Mouse (Mus musculus) hematopoietic stem cell, adult 5-6 weeks (primary cell): ENCODE results near the gene Hist2h4. TPM values are rescaled to one million over a fixed set of nuclear protein-coding genes. Genes with fewer than 3 reads are reported as not detected.

ENCODE experiments used
- ATAC-seq, 2 experiments: fragments of 125-278 bp in 1 of 2; replicated peaks in 1 of 2; 2 replicates each; pipeline ENCODE4 v1.8.0; 2016 to 2017; ENCODE audit warnings: inconsistent platforms in 2 of 2, mild to moderate bottlenecking in 2 of 2, moderate number of reproducible peaks in 2 of 2, low read depth in 1 of 2, moderate TSS enrichment in 1 of 2; ENCODE audit not compliant: low FRiP score in 2 of 2, poor library complexity in 2 of 2, severe bottlenecking in 2 of 2, insufficient read depth in 1 of 2, low TSS enrichment in 1 of 2
- total RNA-seq: library from RNA; stranded (forward); fragments of 172-1452, 232-1000 nt; gene quantifications from 2 replicates; pipeline ENCODE4 v1.2.3, GENCODE M21; 2017

Hist2h4 gene
- total RNA-seq, 1 experiment from 2014 or later: 44.6 TPM

- peak in 1 of 2 experiments; percentile 32; a peak in 1 of 4 replicates for ATAC-seq
These were observed 8.3 kb downstream of the Hist2h4 start for GRCm38 (mm10) chr3:96254683-96255355.

- peak in 1 of 2 experiments; percentile 27; a peak in 1 of 4 replicates for ATAC-seq
These were observed 11.3 kb downstream of the Hist2h4 start for GRCm38 (mm10) chr3:96251787-96252186.

GRCm38 (mm10) chr3:96250890-96251289 lies 12.2 kb downstream of the Hist2h4 start:
- ATAC-seq: no peak

- no peak for ATAC-seq
These were observed 14.1 kb downstream of the Hist2h4 start for GRCm38 (mm10) chr3:96249034-96249345.

- ATAC-seq: no peak
These were observed 14.7 kb downstream of the Hist2h4 start for GRCm38 (mm10) chr3:96248141-96249033.

GRCm38 (mm10) chr3:96247356-96248140 lies 15.6 kb downstream of the Hist2h4 start:
- no peak for ATAC-seq

GRCm38 (mm10) chr3:96246427-96246856 lies 16.7 kb downstream of the Hist2h4 start, which contains the start of gene Hist2h3c1:
Gene Hist2h3c1, plus strand, starts transcription at chr3:96246685.
- ATAC-seq: peak; percentile 74 to 77

GRCm38 (mm10) chr3:96246018-96246417 lies 17.1 kb downstream of the Hist2h4 start:
- peak; percentile 18 to 33 for ATAC-seq

GRCm38 (mm10) chr3:96245003-96245886 lies 17.9 kb downstream of the Hist2h4 start, which contains the start of gene Hist2h2aa1:
Gene Hist2h2aa1, plus strand, starts transcription at chr3:96245497.
- peak; percentile 81 to 82 for ATAC-seq

GRCm38 (mm10) chr3:96243921-96244572 lies 19.1 kb downstream of the Hist2h4 start:
- ATAC-seq: no peak

GRCm38 (mm10) chr3:96240799-96241197 lies 22.3 kb downstream of the Hist2h4 start:
- no peak for ATAC-seq

- peak; percentile 80 to 81 for ATAC-seq
These were observed 22.9 kb downstream of the Hist2h4 start, which contains the start of gene Hist2h2aa2 for GRCm38 (mm10) chr3:96239949-96240798. Gene Hist2h2aa2, minus strand, starts transcription at chr3:96240276.

GRCm38 (mm10) chr3:96238954-96239793 lies 23.9 kb downstream of the Hist2h4 start, which contains the start of gene Hist2h3c2:
Gene Hist2h3c2, minus strand, starts transcription at chr3:96239127.
- peak; percentile 74 to 80 for ATAC-seq

- no peak for ATAC-seq
These were observed 25.1 kb downstream of the Hist2h4 start for GRCm38 (mm10) chr3:96237904-96238511.
